8 mouse cellular contexts compared by ENCODE assay signal in genomic region chr10:79780664-79781015, GRCm38 (mm10). TPM values are rescaled to one million over a fixed set of nuclear protein-coding genes. Genes with fewer than 3 reads are reported as not detected.
A peak's percentile ranks its signal among the peaks of the same experiment; 100 is the strongest.
DNase-seq lines count a peak whose midpoint lies in the region; ATAC-seq and TF ChIP-seq lines count a peak whose summit lies in the region.

No protein-coding gene starts in this region.

- H3K4me3 ChIP-seq in brown adipose tissue, adult 24 weeks (ENCODE audit: insufficient read depth, low read depth, low read length): peak overlapping the region; percentile 54
- peak overlapping the region; percentile 39 for H3K4me3 ChIP-seq in heart, postnatal 0 days (ENCODE audit: low read depth, low read length)
- peak overlapping the region; percentile 52 for H3K4me3 ChIP-seq in liver, embryonic 15.5 days (replicated peaks)

- no peak overlapping the region for H3K9ac ChIP-seq in heart, postnatal 0 days (replicated peaks; ENCODE audit: low read depth, low read length)
- H3K9ac ChIP-seq in liver, embryonic 15.5 days: no peak overlapping the region

- no peak for ATAC-seq in heart, postnatal 0 days (ENCODE audit: insufficient read depth, low read depth)
- ATAC-seq in liver, embryonic 15.5 days (ENCODE audit: insufficient read depth): no peak; the same call in 1 of the 2 replicates

- no peaks in the 10 kb centered on the region for H3K9me3 ChIP-seq in heart, postnatal 0 days (replicated peaks; ENCODE audit: control insufficient read depth, low read length)
- no peaks in the 10 kb centered on the region for H3K9me3 ChIP-seq in liver, embryonic 15.5 days (replicated peaks)

- H3K4me1 ChIP-seq in brown adipose tissue, adult 24 weeks (ENCODE audit: control insufficient read depth, insufficient read depth, insufficient read length, low read length): peaks cover 2% of the 10 kb centered on the region; the same call in 1 of the 2 replicates
- peaks cover 7% of the 10 kb centered on the region for H3K4me1 ChIP-seq in heart, postnatal 0 days (ENCODE audit: control insufficient read depth, insufficient read depth)
- peaks cover 34% of the 10 kb centered on the region for H3K4me1 ChIP-seq in liver, embryonic 15.5 days (replicated peaks)

- H3K4me2 ChIP-seq in heart, postnatal 0 days (ENCODE audit: low read depth, low read length): peak overlapping the region; percentile 67
- H3K4me2 ChIP-seq in liver, embryonic 15.5 days: peak overlapping the region; percentile 78

- no peak for TF ChIP-seq CTCF in heart, postnatal 0 days (IDR thresholded peaks at IDR 0.05; ENCODE audit: low read depth)

- peaks cover 13% of the 10 kb centered on the region for H3K27me3 ChIP-seq in heart, postnatal 0 days (ENCODE audit: control insufficient read depth, insufficient read depth, low read length)
- H3K27me3 ChIP-seq in liver, embryonic 15.5 days: peaks cover 85% of the 10 kb centered on the region

- no peak overlapping the region for H3K27ac ChIP-seq in brown adipose tissue, adult 24 weeks (replicated peaks; ENCODE audit: low read depth, low read length)
- H3K27ac ChIP-seq in heart, postnatal 0 days (ENCODE audit: low read depth): no peak overlapping the region
- peak overlapping the region; percentile 61 for H3K27ac ChIP-seq in liver, embryonic 15.5 days (replicated peaks)

- no peak for TF ChIP-seq EP300 in heart, postnatal 0 days (IDR thresholded peaks at IDR 0.05; ENCODE audit: low read depth)

- H3K36me3 ChIP-seq in heart, postnatal 0 days (replicated peaks; ENCODE audit: control insufficient read depth, insufficient read depth, low read length): no peaks in the 10 kb centered on the region
- no peaks in the 10 kb centered on the region for H3K36me3 ChIP-seq in liver, embryonic 15.5 days (replicated peaks)

- peak; percentile 54 for DNase-seq in left cerebral cortex, postnatal 4 days
- no peak for DNase-seq in left cerebral cortex, adult 9 months (ENCODE audit: low spot score in 2 of 2)
- DNase-seq in heart, postnatal 0 days (ENCODE audit: low spot score): no peak
- peak; percentile 88 for DNase-seq in retina, postnatal 1 day
- DNase-seq in adrenal gland, adult 18-20 months (ENCODE audit: low spot score in 2 of 2): no peak
- DNase-seq in layer of hippocampus, adult 18-20 months (ENCODE audit: low spot score in 2 of 2): no peak

- intact Hi-C loops in left cerebral cortex, postnatal 4 days (cut with DNase I): no loop called here

- WGBS in heart, postnatal 0 days: 2% methylated on average over 13 of the region's 13 CpGs
- WGBS in liver, embryonic 15.5 days (ENCODE audit: insufficient replicate concordance): 2% methylated on average over 13 of the region's 13 CpGs

RNA-seq across cellular contexts. Expression of gene Fstl3, which starts 3.6 kb away (rescaled TPM):
- total RNA-seq in left cerebral cortex, postnatal 4 days (2021): 1 to 10 TPM; 2.5 to 3.2 TPM
- 0.96 and 1.3 TPM in 2 replicates for polyA plus RNA-seq in brown adipose tissue, adult 24 weeks (2012; ENCODE audit: insufficient read depth, insufficient read length, missing spikeins)
- 21.4 and 28.0 TPM in 2 replicates for total RNA-seq in heart, postnatal 0 days (2014; rRNA removed; ENCODE audit: low replicate concordance)
- polyA plus RNA-seq in heart, postnatal 0 days (2015; fragmentation: Nextera tagmentation; extraction: Ambion mirVana): 13.2 and 13.7 TPM in 2 replicates
- 0.71 and 1.0 TPM in 2 replicates for polyA plus RNA-seq in liver, embryonic 15.5 days (2015; fragmentation: Nextera tagmentation; extraction: Ambion mirVana)
- total RNA-seq in adrenal gland, adult 18-20 months (2021): 10 to 100 TPM; 11.0 to 28.5 TPM
- 1 to 10 TPM; 1.8 to 2.5 TPM for total RNA-seq in layer of hippocampus, adult 18-20 months (2021)

RNA-seq across cellular contexts. Expression of gene Prss57, which starts 10.1 kb away (rescaled TPM):
- total RNA-seq in left cerebral cortex, postnatal 4 days (2021): under 1 TPM in 1 of 2 experiments, not detected in 1; 0.52 TPM
- not detected in 2 replicates for polyA plus RNA-seq in brown adipose tissue, adult 24 weeks (2012; ENCODE audit: insufficient read depth, insufficient read length, missing spikeins)
- 1.3 and 1.4 TPM in 2 replicates for total RNA-seq in heart, postnatal 0 days (2014; rRNA removed; ENCODE audit: low replicate concordance)
- polyA plus RNA-seq in heart, postnatal 0 days (2015; fragmentation: Nextera tagmentation; extraction: Ambion mirVana): not detected in 2 replicates
- polyA plus RNA-seq in liver, embryonic 15.5 days (2015; fragmentation: Nextera tagmentation; extraction: Ambion mirVana): 7.0 and 7.1 TPM in 2 replicates
- total RNA-seq in adrenal gland, adult 18-20 months (2021): not detected
- under 1 TPM; 0.61 to 0.89 TPM for total RNA-seq in layer of hippocampus, adult 18-20 months (2021)

RNA-seq across cellular contexts. Expression of gene Palm, which starts 12.7 kb away (rescaled TPM):
- total RNA-seq in left cerebral cortex, postnatal 4 days (2021): 100 to 1,000 TPM; 404 to 409 TPM
- polyA plus RNA-seq in brown adipose tissue, adult 24 weeks (2012; ENCODE audit: insufficient read depth, insufficient read length, missing spikeins): 12.4 and 18.7 TPM in 2 replicates
- total RNA-seq in heart, postnatal 0 days (2014; rRNA removed; ENCODE audit: low replicate concordance): 31.2 and 52.3 TPM in 2 replicates
- 39.8 and 44.0 TPM in 2 replicates for polyA plus RNA-seq in heart, postnatal 0 days (2015; fragmentation: Nextera tagmentation; extraction: Ambion mirVana)
- polyA plus RNA-seq in liver, embryonic 15.5 days (2015; fragmentation: Nextera tagmentation; extraction: Ambion mirVana): 8.8 and 9.2 TPM in 2 replicates
- total RNA-seq in adrenal gland, adult 18-20 months (2021): 10 to 100 TPM; 59.4 to 62.2 TPM
- 100 to 1,000 TPM; 293 to 314 TPM for total RNA-seq in layer of hippocampus, adult 18-20 months (2021)

RNA-seq across cellular contexts. Expression of gene Rnf126, which starts 13.9 kb away (rescaled TPM):
- total RNA-seq in left cerebral cortex, postnatal 4 days (2021): 10 to 100 TPM; 85.0 to 95.3 TPM
- 23.3 and 27.2 TPM in 2 replicates for polyA plus RNA-seq in brown adipose tissue, adult 24 weeks (2012; ENCODE audit: insufficient read depth, insufficient read length, missing spikeins)
- 38.6 and 67.5 TPM in 2 replicates for total RNA-seq in heart, postnatal 0 days (2014; rRNA removed; ENCODE audit: low replicate concordance)
- 35.9 and 37.6 TPM in 2 replicates for polyA plus RNA-seq in heart, postnatal 0 days (2015; fragmentation: Nextera tagmentation; extraction: Ambion mirVana)
- 39.6 and 42.0 TPM in 2 replicates for polyA plus RNA-seq in liver, embryonic 15.5 days (2015; fragmentation: Nextera tagmentation; extraction: Ambion mirVana)
- total RNA-seq in adrenal gland, adult 18-20 months (2021): 10 to 100 TPM; 47.4 to 51.1 TPM
- total RNA-seq in layer of hippocampus, adult 18-20 months (2021): 10 to 100 TPM; 84.9 to 87.3 TPM

RNA-seq across cellular contexts. Expression of gene Fgf22, which starts 25.8 kb away (rescaled TPM):
- total RNA-seq in left cerebral cortex, postnatal 4 days (2021): 1 to 10 TPM; 1.3 to 1.7 TPM
- polyA plus RNA-seq in brown adipose tissue, adult 24 weeks (2012; ENCODE audit: insufficient read depth, insufficient read length, missing spikeins): not detected in 2 replicates
- total RNA-seq in heart, postnatal 0 days (2014; rRNA removed; ENCODE audit: low replicate concordance): not detected in 2 replicates
- 0.14 TPM in 1 of 2 replicates, not detected in the other for polyA plus RNA-seq in heart, postnatal 0 days (2015; fragmentation: Nextera tagmentation; extraction: Ambion mirVana)
- polyA plus RNA-seq in liver, embryonic 15.5 days (2015; fragmentation: Nextera tagmentation; extraction: Ambion mirVana): 0.07 TPM in 1 of 2 replicates, not detected in the other
- total RNA-seq in adrenal gland, adult 18-20 months (2021): under 1 TPM in 1 of 2 experiments, not detected in 1; 0.13 TPM
- total RNA-seq in layer of hippocampus, adult 18-20 months (2021): 1 to 10 TPM; 1.5 to 2.2 TPM

Comparison
In these comparisons a context has a peak if more than half of its experiments do, and no peak if none do; other contexts are left out.
1. DNase-seq: peak in left cerebral cortex, postnatal 4 days (single experiment) and retina, postnatal 1 day (single experiment); none in left cerebral cortex, adult 9 months (0 of 2), heart, postnatal 0 days (single experiment), adrenal gland, adult 18-20 months (0 of 2) and layer of hippocampus, adult 18-20 months (0 of 2).
2. Peak in every context shown above with its lines, with median percentiles within 50 percentile points of each other: H3K4me3 ChIP-seq.